Mouse (Mus musculus) monocyte, adult 59 days (primary cell): ENCODE data around the gene Gm8251. TPM values are rescaled to one million over a fixed set of nuclear protein-coding genes. Genes with fewer than 3 reads are reported as not detected.

ENCODE experiments used
- total RNA-seq, 2 experiments: library from RNA; stranded (reverse); gene quantifications; one replicate each; pipeline ENCODE4 v1.2.4; 2023

Gene Gm8251
- not detected for total RNA-seq

DNA sequence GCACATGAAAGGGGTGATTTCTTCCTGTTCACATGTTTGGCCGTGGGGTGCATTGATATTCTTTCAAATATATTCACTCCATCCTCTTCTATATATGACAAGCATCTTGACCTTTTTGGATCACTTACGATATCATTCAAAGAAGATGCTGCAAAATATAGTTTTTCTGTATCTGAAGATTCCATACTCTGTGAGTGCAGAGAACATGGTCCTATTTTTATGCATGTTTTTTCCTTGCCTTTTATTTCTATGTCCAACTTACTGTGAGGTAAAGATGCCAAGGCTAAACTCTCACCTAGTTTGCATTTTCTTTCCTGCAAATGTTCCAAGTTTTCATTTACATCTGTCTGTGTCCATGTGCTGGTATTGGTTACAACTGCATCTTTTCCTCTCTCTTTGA lies at the start of gene Gm8251:
Gene Gm8251, minus strand, starts transcription at position 101 of the 400 bp plus-strand sequence.

DNA sequence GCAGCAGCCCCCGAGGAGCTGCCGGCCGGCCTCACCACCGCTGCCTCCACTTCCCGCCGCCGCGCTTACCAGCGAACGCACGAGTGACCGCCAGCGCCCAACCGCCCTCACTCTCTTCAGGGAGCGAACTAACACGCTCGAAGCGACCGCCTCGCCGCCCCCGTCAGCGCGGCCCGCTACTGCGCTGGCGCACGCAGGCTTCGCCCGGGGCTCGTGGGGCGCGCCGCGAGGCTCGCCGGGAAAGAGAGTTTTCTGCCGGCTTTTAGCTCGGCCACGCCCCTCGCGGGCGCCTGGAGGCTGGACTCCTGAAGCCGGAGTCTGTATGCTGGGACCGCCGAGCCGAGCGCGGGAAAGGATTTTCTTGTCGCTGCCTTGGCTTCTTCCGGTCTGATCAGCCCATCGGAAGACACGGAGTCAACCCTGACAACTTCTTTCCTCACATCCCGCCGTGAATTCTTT lies 40.6 kb upstream of the Gm8251 start, which contains the start of gene Tex30:
Gene Tex30, minus strand, starts transcription at position 183 of the 459 bp plus-strand sequence.

DNA sequence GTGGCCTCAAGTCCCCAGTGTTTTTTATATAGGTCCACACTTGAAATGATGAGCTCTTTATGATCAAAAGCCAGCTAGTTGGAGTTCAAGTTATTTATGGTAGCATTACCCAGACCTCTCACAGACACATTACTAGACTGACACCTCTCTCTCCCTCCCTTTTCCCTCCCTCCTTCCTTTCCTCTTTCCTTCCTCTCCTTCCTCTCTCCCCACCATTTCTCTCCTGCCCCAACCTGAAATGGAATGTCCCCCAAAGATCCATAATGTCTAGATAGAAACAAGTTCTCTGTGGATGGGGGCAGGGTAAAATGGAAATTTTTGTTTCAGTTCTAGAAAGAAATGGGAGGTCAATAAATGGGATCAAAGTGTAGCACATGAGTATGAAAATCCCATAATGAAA lies 41.8 kb downstream of the Gm8251 start, which contains the start of gene Mettl21c:
Gene Mettl21c, minus strand, starts transcription at position 101 of the 400 bp plus-strand sequence.

Other genes with a start within 250 kb of the Gm8251 start
- gene Uxs1, start 234.1 kb downstream of the Gm8251 start, total RNA-seq, result 10 to 100 TPM; 16.1 to 21.9 TPM
- 10 to 100 TPM; 88.0 to 93.4 TPM for gene Tpp2, start 128.3 kb downstream of the Gm8251 start, total RNA-seq
- not detected for gene Mettl21c, start 41.9 kb downstream of the Gm8251 start, total RNA-seq
- gene Tex30, start 40.5 kb upstream of the Gm8251 start, total RNA-seq, result 10 to 100 TPM; 12.9 to 15.3 TPM
- gene Kdelc1, start 56.9 kb upstream of the Gm8251 start, total RNA-seq, result 1 to 10 TPM; 7.5 to 9.3 TPM
- gene Bivm, start 57.0 kb upstream of the Gm8251 start, total RNA-seq, result 10 to 100 TPM in 1 of 2 experiments, 1 to 10 TPM in 1; 9.0 to 10.4 TPM
- gene Ercc5, start 85.8 kb upstream of the Gm8251 start, total RNA-seq, result 10 to 100 TPM; 20.1 to 23.5 TPM
- not detected for gene Mettl21e, start 157.0 kb upstream of the Gm8251 start, total RNA-seq